Mouse (Mus musculus) embryonic facial prominence, embryonic 12.5 days (tissue): ENCODE results near the gene Bend7. TPM values are rescaled to one million over a fixed set of nuclear protein-coding genes. Genes with fewer than 3 reads are reported as not detected.

ENCODE experiments used
- ATAC-seq: fragments of 200-750 bp; cut with Nextera tagmentation; 2 replicates; pipeline ENCODE4 v1.8.0; 2017; ENCODE audit not compliant: insufficient number of reproducible peaks, insufficient read depth, low FRiP score, low TSS enrichment
- H3K27ac ChIP-seq: fragments of 300-500 bp; sonication (generic); 2 replicates; pipeline ENCODE4 v1.5.1; 2016; ENCODE audit warnings: mild to moderate bottlenecking
- H3K27me3 ChIP-seq: fragments of 300-500 bp; sonication (generic); 2 replicates; pipeline ENCODE4 v1.6.1; 2016; ENCODE audit warnings: mild to moderate bottlenecking, moderate library complexity
- H3K36me3 ChIP-seq: fragments of 300-500 bp; sonication (generic); 2 replicates; pipeline ENCODE4 v1.6.1; 2016; ENCODE audit warnings: mild to moderate bottlenecking
- H3K4me1 ChIP-seq: fragments of 300-500 bp; sonication (generic); 2 replicates; pipeline ENCODE4 v1.6.1; 2016
- H3K4me2 ChIP-seq: fragments of 300-500 bp; sonication (generic); replicated peaks from 2 replicates; pipeline ENCODE4 v1.6.1; 2016; ENCODE audit warnings: mild to moderate bottlenecking, moderate library complexity
- H3K4me3 ChIP-seq: fragments of 300-500 bp; sonication (generic); 2 replicates; pipeline ENCODE4 v1.5.1; 2016; ENCODE audit warnings: mild to moderate bottlenecking
- H3K9ac ChIP-seq: fragments of 300-500 bp; sonication (generic); 2 replicates; pipeline ENCODE4 v1.6.1; 2016; ENCODE audit warnings: mild to moderate bottlenecking, moderate library complexity
- H3K9me3 ChIP-seq: fragments of 300-500 bp; sonication (generic); 2 replicates; pipeline ENCODE4 v1.6.1; 2016; ENCODE audit warnings: mild to moderate bottlenecking, moderate library complexity
- WGBS: fragments of 180-500 bp; shearing (Covaris S2); methylation state at CpG from one replicate; pipeline ENCODE4 v1.1.7; 2016; 5-methylcytosine and 5-hydroxymethylcytosine counted together
- polyA plus RNA-seq: library from polyadenylated mRNA; unstranded; fragments of >200 nt; fragmentation: Nextera tagmentation; extraction: Ambion mirVana; gene quantifications from 2 replicates; pipeline ENCODE4 v1.2.1, GENCODE M21; 2016

Bend7 gene
- polyA plus RNA-seq, 1 experiment from 2014 or later: 2.3 TPM

DNA sequence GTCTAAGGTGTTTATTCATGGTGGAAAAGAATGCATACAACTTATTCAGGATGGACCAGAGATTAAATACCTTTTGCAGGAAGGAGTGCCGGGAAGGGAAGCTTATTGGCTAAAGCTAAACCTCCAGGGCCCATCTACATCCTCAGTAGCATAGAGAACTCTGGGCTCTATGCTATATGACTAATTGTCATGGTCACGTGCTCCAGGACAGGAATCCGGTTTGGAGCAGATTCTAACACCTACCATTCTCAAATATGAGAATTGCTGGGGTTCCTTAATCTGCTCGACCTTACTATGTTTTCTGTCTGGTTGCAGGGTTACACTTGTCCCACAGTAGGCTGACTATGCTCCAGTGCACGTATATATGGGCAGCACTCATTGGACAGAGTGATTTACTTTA lies 110.4 kb downstream of the Bend7 start:
- WGBS: 79% methylated on average over 5 of the region's 5 CpGs
- Histone ChIP-seq H3K4me2 (no peak overlapping the region), H3K27me3 (no peaks in the 10 kb centered on the region), H3K4me1 (no peaks in the 10 kb centered on the region), H3K9ac (no peak overlapping the region), H3K27ac (no peak overlapping the region), H3K4me3 (no peak overlapping the region), H3K9me3 (no peaks in the 10 kb centered on the region), H3K36me3 (no peaks in the 10 kb centered on the region)
- ATAC-seq: no peak

- Histone ChIP-seq H3K4me1 (no peaks in the 10 kb centered on the region), H3K9me3 (no peaks in the 10 kb centered on the region), H3K9ac (no peak overlapping the region), H3K36me3 (no peaks in the 10 kb centered on the region), H3K4me2 (no peak overlapping the region), H3K27me3 (no peaks in the 10 kb centered on the region), H3K4me3 (no peak overlapping the region), H3K27ac (no peak overlapping the region)
- 89% methylated on average over 6 of the region's 6 CpGs for WGBS
- no peak for ATAC-seq
Measured at GRCm38 (mm10) chr2:4828446-4828997, 110.9 kb downstream of the Bend7 start.

DNA sequence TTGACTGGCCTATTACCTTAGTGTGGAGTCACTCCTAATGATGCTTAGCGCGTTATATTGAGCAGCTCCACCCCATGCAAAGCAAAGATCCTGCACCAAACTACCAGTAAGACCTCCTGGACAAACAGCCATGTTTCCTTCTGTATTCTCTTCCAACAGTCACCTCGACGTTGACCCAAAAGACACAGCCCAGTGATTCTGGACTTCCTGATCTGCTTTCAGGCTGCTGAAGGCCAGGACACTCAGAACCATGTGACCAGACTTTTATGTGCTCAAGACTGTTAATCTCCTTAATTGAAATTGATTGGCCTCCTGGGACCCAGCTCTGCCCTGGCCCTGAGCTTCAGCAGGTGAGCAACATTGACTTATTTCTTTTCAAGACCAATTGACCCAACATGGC lies 111.4 kb downstream of the Bend7 start:
- H3K27ac ChIP-seq: no peak overlapping the region
- no peaks in the 10 kb centered on the region for H3K27me3 ChIP-seq
- WGBS: 90% methylated on average over 4 of the region's 4 CpGs
- H3K4me2 ChIP-seq: no peak overlapping the region
- H3K4me1 ChIP-seq: no peaks in the 10 kb centered on the region
- no peak overlapping the region for H3K9ac ChIP-seq
- no peaks in the 10 kb centered on the region for H3K36me3 ChIP-seq
- no peak overlapping the region for H3K4me3 ChIP-seq
- no peaks in the 10 kb centered on the region for H3K9me3 ChIP-seq
- ATAC-seq: no peak

DNA sequence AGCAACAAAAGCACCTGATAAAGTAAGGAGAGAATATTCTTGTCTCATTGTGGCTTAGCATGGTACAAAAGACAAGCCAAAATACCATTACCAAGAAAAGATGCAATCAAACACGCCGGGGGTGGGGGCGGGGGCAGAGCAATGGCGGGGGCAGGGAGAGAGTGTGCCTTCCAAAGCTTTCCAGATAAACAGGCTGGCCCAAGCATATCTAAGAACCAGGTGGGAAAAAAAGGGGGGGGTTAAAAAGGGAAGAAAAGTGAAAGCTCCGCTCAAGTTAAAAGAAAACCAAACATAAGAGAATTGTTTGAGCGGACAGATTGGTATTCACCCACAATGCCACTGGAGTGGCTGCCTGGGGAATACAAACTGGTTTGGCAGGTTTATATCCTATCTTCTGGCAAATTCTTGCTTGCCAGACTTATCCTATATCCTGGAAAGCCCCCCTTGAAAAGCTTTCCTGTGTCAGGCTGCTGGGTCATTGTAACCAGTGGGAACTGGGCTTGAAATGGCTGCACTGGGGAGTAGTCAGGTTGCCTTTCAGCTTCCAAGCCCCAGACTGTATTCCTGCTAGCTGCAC lies 111.9 kb downstream of the Bend7 start:
- no peak overlapping the region for H3K4me2 ChIP-seq
- H3K9me3 ChIP-seq: no peaks in the 10 kb centered on the region
- no peak overlapping the region for H3K4me3 ChIP-seq
- no peak overlapping the region for H3K9ac ChIP-seq
- ATAC-seq: no peak
- no peaks in the 10 kb centered on the region for H3K36me3 ChIP-seq
- no peaks in the 10 kb centered on the region for H3K4me1 ChIP-seq
- WGBS: 77% methylated on average over 6 of the region's 6 CpGs
- 0 out of 2 replicates have a peak overlapping the region, but pooled peaks have one; percentile 18 for H3K27ac ChIP-seq
- H3K27me3 ChIP-seq: no peaks in the 10 kb centered on the region

DNA sequence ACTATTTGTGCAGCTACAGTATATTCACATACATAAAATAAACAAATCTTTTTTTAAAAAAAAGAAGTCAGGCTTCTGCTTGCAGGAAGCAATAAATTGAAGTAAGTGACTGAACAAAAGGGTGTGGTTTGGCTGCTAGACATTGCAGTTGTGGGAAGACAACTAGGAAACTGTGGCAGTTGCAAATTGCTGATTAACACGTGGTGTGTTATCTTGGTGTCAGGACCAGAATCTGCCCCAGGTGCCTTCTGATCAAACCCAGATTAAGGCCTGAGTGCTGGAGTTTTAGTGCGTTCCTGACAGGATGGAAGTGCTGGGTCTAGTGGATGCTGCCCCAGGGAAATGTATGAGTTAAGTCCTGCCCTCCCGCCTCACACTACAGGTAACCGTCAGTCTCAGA lies 113.9 kb downstream of the Bend7 start:
- Histone ChIP-seq H3K27me3 (no peaks in the 10 kb centered on the region), H3K4me3 (no peak overlapping the region), H3K27ac (no peak overlapping the region), H3K9ac (no peak overlapping the region), H3K4me1 (no peaks in the 10 kb centered on the region), H3K4me2 (no peak overlapping the region), H3K9me3 (no peaks in the 10 kb centered on the region), H3K36me3 (no peaks in the 10 kb centered on the region)
- 71% methylated on average over 4 of the region's 4 CpGs for WGBS
- no peak for ATAC-seq

- ATAC-seq: no peak
- 87% methylated on average over 4 of the region's 4 CpGs for WGBS
Measured at GRCm38 (mm10) chr2:4832166-4832565, 114.5 kb downstream of the Bend7 start.

DNA sequence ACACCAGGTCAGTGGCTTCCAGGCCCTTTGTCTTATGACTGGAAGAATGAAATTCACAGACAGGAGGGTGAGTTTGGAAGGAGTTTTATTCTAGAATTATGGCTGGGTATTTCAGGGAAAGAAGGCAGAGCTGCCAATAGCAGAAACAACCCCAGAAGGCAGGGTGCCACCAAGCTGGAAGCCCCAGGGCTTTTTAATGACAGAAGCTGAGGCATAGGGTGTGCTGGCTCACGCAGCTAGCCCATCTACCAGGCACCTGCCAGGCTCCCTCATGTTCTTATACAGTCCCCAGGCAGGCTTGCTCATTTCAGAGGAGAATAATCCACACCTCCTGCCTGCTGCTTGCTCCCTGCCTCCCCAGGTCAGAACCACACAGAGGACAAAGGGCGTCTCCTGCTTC lies 131.8 kb downstream of the Bend7 start:
- Histone ChIP-seq H3K4me3 (no peak overlapping the region), H3K9ac (no peak overlapping the region), H3K27ac (no peak overlapping the region), H3K9me3 (no peaks in the 10 kb centered on the region), H3K4me2 (no peak overlapping the region), H3K4me1 (no peaks in the 10 kb centered on the region), H3K27me3 (no peaks in the 10 kb centered on the region), H3K36me3 (no peaks in the 10 kb centered on the region)
- ATAC-seq: no peak
- WGBS: 74% methylated on average over 2 of the region's 2 CpGs

More at GRCm38 (mm10) chr2:4832166-4832565, 114.5 kb downstream of the Bend7 start:
- no peaks in the 10 kb centered on the region for H3K4me1 ChIP-seq
- no peak overlapping the region for H3K9ac ChIP-seq
- H3K27ac ChIP-seq: no peak overlapping the region
- no peaks in the 10 kb centered on the region for H3K27me3 ChIP-seq
- no peaks in the 10 kb centered on the region for H3K36me3 ChIP-seq
- no peak overlapping the region for H3K4me3 ChIP-seq
- H3K4me2 ChIP-seq: no peak overlapping the region
- H3K9me3 ChIP-seq: no peaks in the 10 kb centered on the region

Other genes with a start within 250 kb of the Bend7 start
- 41.9 and 45.6 TPM in 2 replicates for gene Prpf18, start 65.7 kb upstream of the Bend7 start, polyA plus RNA-seq
- 125 and 129 TPM in 2 replicates for gene Sephs1, start 163.7 kb downstream of the Bend7 start, polyA plus RNA-seq
- 50.0 and 55.9 TPM in 2 replicates for gene Phyh, start 201.2 kb downstream of the Bend7 start, polyA plus RNA-seq